Mouse (Mus musculus): ENCODE measurements at regions not wholly inside any gene's neighbourhood (a gene's known extent, or its start where the extent isn't known, plus 50 kb on each side); places are given as distances from the start of the nearest gene placed in this dataset.
A peak's percentile ranks its signal among the peaks of the same experiment; 100 is the strongest.

- no peak for DNase-seq
Observed at GRCm38 (mm10) chrX:58686119-58686518, 223.0 kb upstream of the 4930550L24Rik start.

GRCm38 (mm10) chrX:58688964-58689363 is 220.2 kb upstream of the 4930550L24Rik start:
- DNase-seq = no peak

- peak; percentile 1 for DNase-seq
Observed at GRCm38 (mm10) chrX:58702152-58702741, 206.9 kb upstream of the 4930550L24Rik start.
